Mouse (Mus musculus) liver, postnatal 0 days (tissue): ENCODE measurements at regions not wholly inside any gene's neighbourhood (a gene's known extent, or its start where the extent isn't known, plus 50 kb on each side); places are given as distances from the start of the nearest gene placed in this dataset.

Experiments used
- ATAC-seq: fragments of 200-750 bp; cut with Nextera tagmentation; 2 replicates; pipeline ENCODE4 v1.8.0; 2017; ENCODE audit warnings: mild to moderate bottlenecking, moderate library complexity
- DNase-seq: peaks from one replicate; pipeline ENCODE4 v3.0.0-alpha.2; 2016
- H3K27ac ChIP-seq: fragments of 300-500 bp; sonication (generic); 2 replicates; pipeline ENCODE4 v1.5.1; 2014; ENCODE audit warnings: antibody characterized with exemption, moderate library complexity, mild to moderate bottlenecking, low read depth
- H3K27me3 ChIP-seq: fragments of 300-500 bp; sonication (generic); 2 replicates; pipeline ENCODE4 v1.6.1; 2014; ENCODE audit warnings: low read length, control low read depth, mixed read lengths; ENCODE audit not compliant: insufficient read depth
- H3K36me3 ChIP-seq: fragments of 300-500 bp; sonication (generic); replicated peaks from 2 replicates; pipeline ENCODE4 v1.6.1; 2014; ENCODE audit warnings: mild to moderate bottlenecking, control low read depth, low read length, moderate library complexity, mixed read lengths; ENCODE audit not compliant: insufficient read depth
- H3K4me1 ChIP-seq: fragments of 300-500 bp; sonication (generic); 2 replicates; pipeline ENCODE4 v1.6.1; 2014; ENCODE audit warnings: antibody characterized with exemption, mild to moderate bottlenecking, control low read depth; ENCODE audit not compliant: insufficient read depth
- H3K4me2 ChIP-seq: fragments of 300-500 bp; sonication (generic); 2 replicates; pipeline ENCODE4 v1.6.1; 2014; ENCODE audit warnings: low read depth, mild to moderate bottlenecking, low read length, moderate library complexity, mixed read lengths
- H3K4me3 ChIP-seq: fragments of 300-500 bp; sonication (generic); 2 replicates; pipeline ENCODE4 v1.5.1; 2014; ENCODE audit warnings: low read depth, low read length
- H3K9ac ChIP-seq: fragments of 300-500 bp; sonication (generic); replicated peaks from 2 replicates; pipeline ENCODE4 v1.6.1; 2014; ENCODE audit warnings: mild to moderate bottlenecking, moderate library complexity
- H3K9me3 ChIP-seq: fragments of 300-500 bp; sonication (generic); 2 replicates; pipeline ENCODE4 v1.6.1; 2016; ENCODE audit warnings: mild to moderate bottlenecking, control low read depth, low read length, mixed read lengths
- CTCF ChIP-seq: sonication (generic); IDR thresholded peaks from 2 replicates; pipeline ENCODE4 v1.5.1; 2016; ENCODE audit warnings: antibody characterized with exemption, low read depth
- EP300 ChIP-seq: IDR thresholded peaks from 2 replicates; pipeline ENCODE4 v1.6.1; 2016; ENCODE audit warnings: antibody characterized with exemption, low read depth, mild to moderate bottlenecking
- WGBS: fragments of 180-500 bp; shearing (Covaris S2); extraction: QIAGEN DNeasy Blood & Tissue Kit; methylation state at CpG from one replicate; pipeline ENCODE4 v1.1.7; 2014; ENCODE audit not compliant: insufficient replicate concordance; 5-methylcytosine and 5-hydroxymethylcytosine counted together

GRCm38 (mm10) chr5:97236930-97237329 lies 125.5 kb upstream of the Paqr3 start:
- DNase-seq (no peak), ATAC-seq (no peak)
- no peaks in the 10 kb centered on the region for H3K27me3 ChIP-seq
- H3K4me1 ChIP-seq = no peaks in the 10 kb centered on the region
- no peak overlapping the region for H3K9ac ChIP-seq
- no peak overlapping the region for H3K4me3 ChIP-seq
- 60% methylated on average over 2 of the region's 2 CpGs for WGBS
- H3K27ac ChIP-seq = no peak overlapping the region
- no peaks in the 10 kb centered on the region for H3K36me3 ChIP-seq
- H3K4me2 ChIP-seq = no peak overlapping the region
- no peak for TF ChIP-seq EP300
- no peak for TF ChIP-seq CTCF
- no peaks in the 10 kb centered on the region for H3K9me3 ChIP-seq

- Histone ChIP-seq H3K27ac (no peak overlapping the region), H3K4me2 (no peak overlapping the region), H3K4me1 (no peaks in the 10 kb centered on the region), H3K9ac (no peak overlapping the region), H3K36me3 (no peaks in the 10 kb centered on the region), H3K9me3 (no peaks in the 10 kb centered on the region), H3K27me3 (no peaks in the 10 kb centered on the region), H3K4me3 (no peak overlapping the region)
- TF ChIP-seq EP300 = no peak
- TF ChIP-seq CTCF = no peak
- whole genome bisulfite sequencing = 45% methylated on average over 2 of the region's 2 CpGs
- ATAC-seq (no peak), DNase-seq (no peak)
Observed at GRCm38 (mm10) chr5:97226425-97226824, 115.0 kb upstream of the Paqr3 start.

- Histone ChIP-seq H3K27ac (no peak overlapping the region), H3K9ac (no peak overlapping the region), H3K4me2 (no peak overlapping the region), H3K4me3 (no peak overlapping the region), H3K9me3 (no peaks in the 10 kb centered on the region), H3K36me3 (no peaks in the 10 kb centered on the region), H3K4me1 (no peaks in the 10 kb centered on the region), H3K27me3 (no peaks in the 10 kb centered on the region)
- TF ChIP-seq CTCF (no peak), EP300 (no peak)
- DNase-seq = no peak
- WGBS = 70% methylated on average over 12 of the region's 12 CpGs
- ATAC-seq = no peak
Observed at GRCm38 (mm10) chr5:97223238-97223857, 112.0 kb upstream of the Paqr3 start.

GRCm38 (mm10) chr5:97222489-97223237 lies 111.3 kb upstream of the Paqr3 start:
- no peak overlapping the region for H3K4me3 ChIP-seq
- no peak for TF ChIP-seq CTCF
- TF ChIP-seq EP300 = no peak
- no peak overlapping the region for H3K9ac ChIP-seq
- no peaks in the 10 kb centered on the region for H3K27me3 ChIP-seq
- ATAC-seq (no peak), DNase-seq (no peak)
- no peaks in the 10 kb centered on the region for H3K4me1 ChIP-seq
- H3K36me3 ChIP-seq = no peaks in the 10 kb centered on the region
- no peaks in the 10 kb centered on the region for H3K9me3 ChIP-seq
- 69% methylated on average over 12 of the region's 12 CpGs for WGBS
- H3K27ac ChIP-seq = no peak overlapping the region
- H3K4me2 ChIP-seq = no peak overlapping the region

- no peak for ATAC-seq
Observed at GRCm38 (mm10) chr5:97218712-97219111, 107.3 kb upstream of the Paqr3 start.

GRCm38 (mm10) chr5:97205606-97206005 lies 94.2 kb upstream of the Paqr3 start:
- Histone ChIP-seq H3K36me3 (no peaks in the 10 kb centered on the region), H3K4me1 (no peaks in the 10 kb centered on the region), H3K4me3 (no peak overlapping the region), H3K9me3 (no peaks in the 10 kb centered on the region), H3K9ac (no peak overlapping the region), H3K27ac (no peak overlapping the region), H3K27me3 (no peaks in the 10 kb centered on the region), H3K4me2 (no peak overlapping the region)
- DNase-seq (no peak), ATAC-seq (no peak)
- 55% methylated on average over 4 of the region's 4 CpGs for WGBS
- TF ChIP-seq EP300 (no peak), CTCF (no peak)

More at GRCm38 (mm10) chr5:97218712-97219111, 107.3 kb upstream of the Paqr3 start:
- H3K36me3 ChIP-seq = no peaks in the 10 kb centered on the region
- TF ChIP-seq EP300 (no peak), CTCF (no peak)
- 74% methylated on average over 1 of the region's 1 CpGs for WGBS
- H3K4me2 ChIP-seq = no peak overlapping the region
- H3K27ac ChIP-seq = no peak overlapping the region
- no peak overlapping the region for H3K9ac ChIP-seq
- H3K4me1 ChIP-seq = no peaks in the 10 kb centered on the region
- no peak for DNase-seq
- H3K27me3 ChIP-seq = no peaks in the 10 kb centered on the region
- H3K4me3 ChIP-seq = no peak overlapping the region
- no peaks in the 10 kb centered on the region for H3K9me3 ChIP-seq
